Mouse (Mus musculus): ENCODE measurements at regions not wholly inside any gene's neighbourhood (a gene's known extent, or its start where the extent isn't known, plus 50 kb on each side); places are given as distances from the start of the nearest gene placed in this dataset.

DNA sequence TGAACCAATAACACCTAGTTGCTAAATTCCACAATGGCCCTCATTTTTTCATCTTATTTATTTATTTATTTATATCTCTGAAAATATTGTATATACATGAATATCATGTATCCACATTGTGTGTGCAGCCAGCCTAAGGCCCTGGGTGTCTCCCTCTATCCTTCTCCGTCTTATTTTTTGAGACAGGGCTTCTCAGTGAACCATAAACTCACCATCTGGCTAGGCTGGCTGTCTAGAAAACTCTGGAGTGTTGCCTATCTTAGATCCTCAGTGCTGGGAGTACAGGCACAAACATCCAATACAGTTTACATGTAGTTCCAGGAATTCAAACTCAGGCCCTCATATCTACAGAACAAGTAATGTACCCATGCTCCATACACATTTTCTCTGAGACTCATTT lies 139.7 kb upstream of the Chrm2 start:
- 63% methylated on average over 1 of the region's 1 CpGs for WGBS
- ATAC-seq (ENCODE audit: low FRiP score) (no peak), DNase-seq (ENCODE audit: low spot score) (no peak)
- Histone ChIP-seq H3K9ac (no peak overlapping the region), H3K27ac (no peak overlapping the region), H3K36me3 (replicated peaks; ENCODE audit: control insufficient read depth, insufficient read depth) (no peaks in the 10 kb centered on the region), H3K9me3 (ENCODE audit: control insufficient read depth, low read length) (no peaks in the 10 kb centered on the region), H3K4me3 (replicated peaks; ENCODE audit: low read length) (no peak overlapping the region), H3K4me1 (replicated peaks; ENCODE audit: control insufficient read depth, insufficient read depth, low read length) (0 out of 2 replicates have a peak, but pooled peaks cover 5% of the 10 kb centered on the region), H3K27me3 (ENCODE audit: control insufficient read depth, insufficient read depth, low read length) (no peaks in the 10 kb centered on the region), H3K4me2 (replicated peaks) (no peak overlapping the region)

DNA sequence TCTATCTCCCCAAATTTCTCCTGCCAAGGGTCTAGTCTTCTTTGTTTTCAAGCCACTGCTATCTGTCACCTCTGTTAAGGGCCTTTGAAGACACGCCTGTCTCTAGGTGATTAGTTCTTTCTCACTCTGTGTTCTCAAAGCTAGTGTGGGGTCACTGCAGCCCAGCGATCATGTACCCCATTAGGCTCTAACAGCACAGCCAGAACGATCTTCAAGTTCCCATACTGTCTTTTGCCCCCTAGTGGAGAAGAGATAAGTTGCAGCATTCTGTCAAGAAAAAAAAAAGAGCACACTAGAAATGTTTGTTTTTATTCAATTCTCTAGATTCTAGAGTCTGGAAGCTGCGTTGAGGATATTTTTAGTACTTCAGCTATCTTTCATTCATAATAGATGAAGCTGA lies 138.8 kb upstream of the Chrm2 start:
- Histone ChIP-seq H3K4me1 (replicated peaks; ENCODE audit: control insufficient read depth, insufficient read depth, low read length) (0 out of 2 replicates have a peak, but pooled peaks cover 5% of the 10 kb centered on the region), H3K9me3 (ENCODE audit: control insufficient read depth, low read length) (no peaks in the 10 kb centered on the region), H3K9ac (no peak overlapping the region), H3K4me3 (replicated peaks; ENCODE audit: low read length) (no peak overlapping the region), H3K36me3 (replicated peaks; ENCODE audit: control insufficient read depth, insufficient read depth) (no peaks in the 10 kb centered on the region), H3K27me3 (ENCODE audit: control insufficient read depth, insufficient read depth, low read length) (no peaks in the 10 kb centered on the region), H3K27ac (no peak overlapping the region), H3K4me2 (replicated peaks) (no peak overlapping the region)
- ATAC-seq (ENCODE audit: low FRiP score) (no peak), DNase-seq (ENCODE audit: low spot score) (peak; percentile 63)
- WGBS, result 38% methylated on average over 4 of the region's 4 CpGs

DNA sequence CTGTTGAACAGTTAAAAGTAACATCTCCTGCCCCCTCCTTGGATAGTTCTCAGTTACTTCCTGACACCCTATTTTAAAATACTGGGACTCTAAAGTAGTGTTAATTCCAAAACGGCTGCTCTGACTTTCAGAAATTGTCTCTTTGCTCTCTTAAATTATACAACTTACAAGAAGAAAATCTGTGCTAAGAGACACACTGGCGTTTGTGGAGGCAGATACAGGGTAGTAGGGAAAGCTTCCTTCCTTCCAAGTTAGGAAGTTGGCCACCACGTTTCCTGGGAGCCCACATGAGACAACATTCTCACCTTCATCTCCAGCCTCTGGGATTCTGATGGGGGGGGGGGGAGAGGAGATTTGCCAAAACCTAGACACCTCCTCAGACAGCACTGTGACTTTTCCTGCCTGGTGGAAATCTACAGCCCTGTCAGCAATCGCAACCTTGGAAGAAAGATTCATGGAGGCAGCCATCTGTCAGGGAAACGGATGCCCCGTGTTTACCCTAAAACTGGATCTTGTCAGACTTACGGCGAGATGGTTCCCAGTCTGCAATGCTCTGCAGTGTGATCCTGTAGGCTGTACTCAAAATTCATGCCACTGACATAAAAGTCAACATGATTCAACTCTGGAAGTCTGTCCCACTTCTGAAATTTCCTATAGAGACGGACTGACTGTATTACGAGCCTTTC lies 121.0 kb upstream of the Chrm2 start:
- Histone ChIP-seq H3K4me2 (replicated peaks) (no peak overlapping the region), H3K9ac (no peak overlapping the region), H3K4me3 (replicated peaks; ENCODE audit: low read length) (no peak overlapping the region), H3K27me3 (ENCODE audit: control insufficient read depth, insufficient read depth, low read length) (no peaks in the 10 kb centered on the region), H3K36me3 (replicated peaks; ENCODE audit: control insufficient read depth, insufficient read depth) (no peaks in the 10 kb centered on the region), H3K27ac (no peak overlapping the region), H3K4me1 (replicated peaks; ENCODE audit: control insufficient read depth, insufficient read depth, low read length) (no peaks in the 10 kb centered on the region), H3K9me3 (ENCODE audit: control insufficient read depth, low read length) (no peaks in the 10 kb centered on the region)
- ATAC-seq (ENCODE audit: low FRiP score) (no peak), DNase-seq (ENCODE audit: low spot score) (no peak)
- 91% methylated on average over 10 of the region's 10 CpGs for WGBS

DNA sequence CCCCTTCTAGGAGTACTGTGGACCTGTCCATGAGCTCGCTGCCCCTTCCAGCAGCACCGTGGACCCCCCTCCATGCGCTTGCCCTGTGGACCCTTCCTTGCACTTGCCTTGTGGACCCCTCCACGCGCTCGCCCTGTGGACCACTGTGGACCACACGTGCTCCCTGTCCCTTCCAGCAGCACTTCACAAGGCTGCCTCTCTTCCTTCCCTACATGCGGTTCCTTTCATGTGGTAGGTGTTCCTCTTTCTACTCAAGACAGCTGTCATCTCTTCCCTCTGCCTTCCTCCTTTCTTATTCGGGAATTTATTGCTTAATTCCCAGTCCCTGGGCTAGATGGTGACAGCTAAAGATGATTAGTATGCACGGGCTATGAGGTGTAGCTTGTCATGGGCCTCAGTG lies 101.2 kb upstream of the Chrm2 start:
- DNase-seq (ENCODE audit: low spot score), result no peak
- H3K4me3 ChIP-seq (replicated peaks; ENCODE audit: low read length), result no peak overlapping the region
- WGBS, result 77% methylated on average over 10 of the region's 10 CpGs
- H3K4me2 ChIP-seq (replicated peaks), result no peak overlapping the region
- ATAC-seq (ENCODE audit: low FRiP score), result no peak
- H3K27me3 ChIP-seq (ENCODE audit: control insufficient read depth, insufficient read depth, low read length), result no peaks in the 10 kb centered on the region
- H3K9ac ChIP-seq, result no peak overlapping the region
- H3K36me3 ChIP-seq (replicated peaks; ENCODE audit: control insufficient read depth, insufficient read depth), result no peaks in the 10 kb centered on the region
- no peaks in the 10 kb centered on the region for H3K4me1 ChIP-seq (replicated peaks; ENCODE audit: control insufficient read depth, insufficient read depth, low read length)
- H3K27ac ChIP-seq, result no peak overlapping the region
- H3K9me3 ChIP-seq (ENCODE audit: control insufficient read depth, low read length), result no peaks in the 10 kb centered on the region

DNA sequence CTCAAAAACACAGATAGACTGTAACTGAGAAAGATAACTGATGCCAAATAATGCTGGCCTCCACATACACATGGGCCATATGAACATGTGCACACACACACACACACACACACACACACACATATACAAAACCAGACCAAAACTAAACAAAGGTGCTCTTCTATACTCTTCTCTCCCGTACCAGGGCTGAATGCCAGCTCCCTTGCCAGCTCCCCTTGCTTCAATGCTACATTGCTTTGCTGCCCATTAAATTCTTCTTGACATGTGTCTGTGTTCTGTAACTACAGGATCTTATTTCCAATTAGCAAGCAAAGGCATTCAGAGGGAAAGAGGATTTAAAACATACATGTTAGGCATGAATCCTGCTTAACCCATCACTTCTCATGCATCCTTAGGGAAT lies 74.3 kb upstream of the Chrm2 start:
- DNase-seq (ENCODE audit: low spot score), result no peak
- Histone ChIP-seq H3K4me3 (replicated peaks; ENCODE audit: low read length) (no peak overlapping the region), H3K36me3 (replicated peaks; ENCODE audit: control insufficient read depth, insufficient read depth) (no peaks in the 10 kb centered on the region), H3K4me1 (replicated peaks; ENCODE audit: control insufficient read depth, insufficient read depth, low read length) (no peaks in the 10 kb centered on the region), H3K27ac (no peak overlapping the region), H3K9ac (no peak overlapping the region), H3K27me3 (ENCODE audit: control insufficient read depth, insufficient read depth, low read length) (no peaks in the 10 kb centered on the region), H3K4me2 (replicated peaks) (no peak overlapping the region), H3K9me3 (ENCODE audit: control insufficient read depth, low read length) (no peaks in the 10 kb centered on the region)
- 73% methylated on average over 1 of the region's 1 CpGs for WGBS
- ATAC-seq (ENCODE audit: low FRiP score), result no peak

All from hindbrain, embryonic 14.5 days (tissue).